Mouse (Mus musculus): ENCODE data around the gene Cftr. TPM values are rescaled to one million over a fixed set of nuclear protein-coding genes. Genes with fewer than 3 reads are reported as not detected.

Cftr gene
- polyA plus RNA-seq, 1 experiment from 2014 or later = 1.0 TPM

- Histone ChIP-seq H3K9me3 (no peaks in the 10 kb centered on the region), H3K27me3 (no peaks in the 10 kb centered on the region), H3K4me1 (replicated peaks) (no peaks in the 10 kb centered on the region), H3K27ac (replicated peaks) (no peak overlapping the region), H3K4me3 (no peak overlapping the region), H3K36me3 (no peaks in the 10 kb centered on the region), H3K9ac (no peak overlapping the region), H3K4me2 (no peak overlapping the region)
- WGBS = 5% methylated on average over 3 of the region's 3 CpGs
- no peak for ATAC-seq (ENCODE audit: low FRiP score, low read depth)
These were observed 54.7 kb downstream of the Cftr start for GRCm38 (mm10) chr6:18225157-18225556.

- Histone ChIP-seq H3K36me3 (no peaks in the 10 kb centered on the region), H3K27ac (replicated peaks) (no peak overlapping the region), H3K4me3 (no peak overlapping the region), H3K9me3 (no peaks in the 10 kb centered on the region), H3K9ac (no peak overlapping the region), H3K4me2 (no peak overlapping the region), H3K27me3 (no peaks in the 10 kb centered on the region), H3K4me1 (replicated peaks) (no peaks in the 10 kb centered on the region)
- whole genome bisulfite sequencing = 46% methylated on average over 1 of the region's 1 CpGs
- ATAC-seq (ENCODE audit: low FRiP score, low read depth) = no peak
These were observed 76.0 kb downstream of the Cftr start for GRCm38 (mm10) chr6:18246495-18246894.

- WGBS = 75% methylated on average over 2 of the region's 2 CpGs
- H3K4me1 ChIP-seq (replicated peaks) = no peaks in the 10 kb centered on the region
- no peak overlapping the region for H3K4me3 ChIP-seq
- H3K4me2 ChIP-seq = no peak overlapping the region
- no peaks in the 10 kb centered on the region for H3K9me3 ChIP-seq
- no peak overlapping the region for H3K27ac ChIP-seq (replicated peaks)
- no peaks in the 10 kb centered on the region for H3K27me3 ChIP-seq
- ATAC-seq (ENCODE audit: low FRiP score, low read depth) = no peak
- no peak overlapping the region for H3K9ac ChIP-seq
- no peaks in the 10 kb centered on the region for H3K36me3 ChIP-seq
These were observed 77.5 kb downstream of the Cftr start for GRCm38 (mm10) chr6:18247891-18248463.

- no peaks in the 10 kb centered on the region for H3K4me1 ChIP-seq (replicated peaks)
- H3K4me3 ChIP-seq = no peak overlapping the region
- no peak overlapping the region for H3K9ac ChIP-seq
- H3K36me3 ChIP-seq = no peaks in the 10 kb centered on the region
- ATAC-seq (ENCODE audit: low FRiP score, low read depth) = no peak
- H3K9me3 ChIP-seq = no peaks in the 10 kb centered on the region
- no peak overlapping the region for H3K4me2 ChIP-seq
- 73% methylated on average over 4 of the region's 4 CpGs for WGBS
- 0 out of 2 replicates have a peak, but pooled peaks cover 3% of the 10 kb centered on the region for H3K27me3 ChIP-seq
- no peak overlapping the region for H3K27ac ChIP-seq (replicated peaks)
These were observed 78.0 kb downstream of the Cftr start for GRCm38 (mm10) chr6:18248464-18248863.

GRCm38 (mm10) chr6:18254586-18254985, 84.1 kb downstream of the Cftr start:
- no peak for ATAC-seq (ENCODE audit: low FRiP score, low read depth)
- no peaks in the 10 kb centered on the region for H3K36me3 ChIP-seq

GRCm38 (mm10) chr6:18270983-18271382, 100.5 kb downstream of the Cftr start:
- ATAC-seq (ENCODE audit: low FRiP score, low read depth) = no peak
- H3K27me3 ChIP-seq = no peaks in the 10 kb centered on the region
- WGBS = 18% methylated on average over 1 of the region's 1 CpGs
- H3K27ac ChIP-seq (replicated peaks) = no peak overlapping the region
- H3K9ac ChIP-seq = no peak overlapping the region
- H3K36me3 ChIP-seq = no peaks in the 10 kb centered on the region
- no peak overlapping the region for H3K4me3 ChIP-seq
- no peak overlapping the region for H3K4me2 ChIP-seq
- H3K9me3 ChIP-seq = no peaks in the 10 kb centered on the region
- H3K4me1 ChIP-seq (replicated peaks) = no peaks in the 10 kb centered on the region

More at GRCm38 (mm10) chr6:18254586-18254985, 84.1 kb downstream of the Cftr start:
- Histone ChIP-seq H3K4me1 (replicated peaks) (no peaks in the 10 kb centered on the region), H3K4me3 (no peak overlapping the region), H3K27ac (replicated peaks) (no peak overlapping the region), H3K4me2 (no peak overlapping the region), H3K9me3 (no peaks in the 10 kb centered on the region), H3K27me3 (0 out of 2 replicates have a peak, but pooled peaks cover 3% of the 10 kb centered on the region), H3K9ac (no peak overlapping the region)
- 27% methylated on average over 5 of the region's 5 CpGs for WGBS

GRCm38 (mm10) chr6:18300781-18301180, 130.3 kb downstream of the Cftr start:
- Histone ChIP-seq H3K9ac (no peak overlapping the region), H3K9me3 (no peaks in the 10 kb centered on the region), H3K4me2 (no peak overlapping the region), H3K27ac (replicated peaks) (no peak overlapping the region), H3K27me3 (no peaks in the 10 kb centered on the region), H3K4me1 (replicated peaks) (no peaks in the 10 kb centered on the region), H3K4me3 (no peak overlapping the region), H3K36me3 (no peaks in the 10 kb centered on the region)
- 86% methylated on average over 2 of the region's 2 CpGs for WGBS
- no peak for ATAC-seq (ENCODE audit: low FRiP score, low read depth)

GRCm38 (mm10) chr6:18302105-18302504, 131.6 kb downstream of the Cftr start:
- 76% methylated on average over 5 of the region's 5 CpGs for WGBS
- no peak for ATAC-seq (ENCODE audit: low FRiP score, low read depth)
- H3K36me3 ChIP-seq = no peaks in the 10 kb centered on the region

GRCm38 (mm10) chr6:18303228-18303627, 132.7 kb downstream of the Cftr start:
- 56% methylated on average over 3 of the region's 3 CpGs for WGBS
- H3K4me2 ChIP-seq = no peak overlapping the region
- no peaks in the 10 kb centered on the region for H3K27me3 ChIP-seq

More at GRCm38 (mm10) chr6:18302105-18302504, 131.6 kb downstream of the Cftr start:
- no peak overlapping the region for H3K27ac ChIP-seq (replicated peaks)
- H3K4me3 ChIP-seq = no peak overlapping the region
- no peaks in the 10 kb centered on the region for H3K4me1 ChIP-seq (replicated peaks)
- no peak overlapping the region for H3K9ac ChIP-seq
- H3K4me2 ChIP-seq = no peak overlapping the region
- H3K9me3 ChIP-seq = no peaks in the 10 kb centered on the region
- H3K27me3 ChIP-seq = no peaks in the 10 kb centered on the region

GRCm38 (mm10) chr6:18305130-18305529, 134.6 kb downstream of the Cftr start:
- H3K4me1 ChIP-seq (replicated peaks) = no peaks in the 10 kb centered on the region
- WGBS = 93% methylated on average over 4 of the region's 4 CpGs
- H3K9me3 ChIP-seq = no peaks in the 10 kb centered on the region
- H3K4me2 ChIP-seq = no peak overlapping the region
- H3K36me3 ChIP-seq = no peaks in the 10 kb centered on the region
- H3K27ac ChIP-seq (replicated peaks) = no peak overlapping the region
- no peak for ATAC-seq (ENCODE audit: low FRiP score, low read depth)
- H3K4me3 ChIP-seq = no peak overlapping the region
- H3K27me3 ChIP-seq = no peaks in the 10 kb centered on the region
- H3K9ac ChIP-seq = no peak overlapping the region

More at GRCm38 (mm10) chr6:18303228-18303627, 132.7 kb downstream of the Cftr start:
- Histone ChIP-seq H3K9me3 (no peaks in the 10 kb centered on the region), H3K9ac (no peak overlapping the region), H3K4me1 (replicated peaks) (no peaks in the 10 kb centered on the region), H3K36me3 (no peaks in the 10 kb centered on the region), H3K4me3 (no peak overlapping the region), H3K27ac (replicated peaks) (no peak overlapping the region)
- ATAC-seq (ENCODE audit: low FRiP score, low read depth) = no peak

- Histone ChIP-seq H3K36me3 (no peaks in the 10 kb centered on the region), H3K27ac (replicated peaks) (no peak overlapping the region), H3K4me2 (no peak overlapping the region), H3K9ac (no peak overlapping the region), H3K4me1 (replicated peaks) (no peaks in the 10 kb centered on the region), H3K4me3 (no peak overlapping the region), H3K27me3 (no peaks in the 10 kb centered on the region), H3K9me3 (no peaks in the 10 kb centered on the region)
- no peak for ATAC-seq (ENCODE audit: low FRiP score, low read depth)
- 25% methylated on average over 2 of the region's 2 CpGs for WGBS
These were observed 140.5 kb downstream of the Cftr start for GRCm38 (mm10) chr6:18310983-18311382.

- Histone ChIP-seq H3K4me3 (no peak overlapping the region), H3K4me2 (no peak overlapping the region), H3K9me3 (no peaks in the 10 kb centered on the region), H3K27ac (replicated peaks) (no peak overlapping the region), H3K36me3 (no peaks in the 10 kb centered on the region), H3K9ac (no peak overlapping the region), H3K27me3 (no peaks in the 10 kb centered on the region), H3K4me1 (replicated peaks) (no peaks in the 10 kb centered on the region)
- ATAC-seq (ENCODE audit: low FRiP score, low read depth) = no peak
- WGBS = 85% methylated on average over 3 of the region's 3 CpGs
These were observed 144.0 kb downstream of the Cftr start for GRCm38 (mm10) chr6:18314365-18314943.

GRCm38 (mm10) chr6:18322950-18323349, 152.5 kb downstream of the Cftr start:
- WGBS = 88% methylated on average over 1 of the region's 1 CpGs
- H3K4me1 ChIP-seq (replicated peaks) = no peaks in the 10 kb centered on the region
- H3K36me3 ChIP-seq = no peaks in the 10 kb centered on the region
- H3K9me3 ChIP-seq = no peaks in the 10 kb centered on the region
- no peak overlapping the region for H3K27ac ChIP-seq (replicated peaks)
- ATAC-seq (ENCODE audit: low FRiP score, low read depth) = no peak
- no peaks in the 10 kb centered on the region for H3K27me3 ChIP-seq
- H3K4me3 ChIP-seq = no peak overlapping the region
- no peak overlapping the region for H3K9ac ChIP-seq
- H3K4me2 ChIP-seq = no peak overlapping the region
